Mouse (Mus musculus): Measurements from ENCODE around the gene Bace1. TPM values are rescaled to one million over a fixed set of nuclear protein-coding genes. Genes with fewer than 3 reads are reported as not detected.

Bace1 gene
- polyA plus RNA-seq, 1 experiment from 2014 or later: 20.0 TPM

DNA sequence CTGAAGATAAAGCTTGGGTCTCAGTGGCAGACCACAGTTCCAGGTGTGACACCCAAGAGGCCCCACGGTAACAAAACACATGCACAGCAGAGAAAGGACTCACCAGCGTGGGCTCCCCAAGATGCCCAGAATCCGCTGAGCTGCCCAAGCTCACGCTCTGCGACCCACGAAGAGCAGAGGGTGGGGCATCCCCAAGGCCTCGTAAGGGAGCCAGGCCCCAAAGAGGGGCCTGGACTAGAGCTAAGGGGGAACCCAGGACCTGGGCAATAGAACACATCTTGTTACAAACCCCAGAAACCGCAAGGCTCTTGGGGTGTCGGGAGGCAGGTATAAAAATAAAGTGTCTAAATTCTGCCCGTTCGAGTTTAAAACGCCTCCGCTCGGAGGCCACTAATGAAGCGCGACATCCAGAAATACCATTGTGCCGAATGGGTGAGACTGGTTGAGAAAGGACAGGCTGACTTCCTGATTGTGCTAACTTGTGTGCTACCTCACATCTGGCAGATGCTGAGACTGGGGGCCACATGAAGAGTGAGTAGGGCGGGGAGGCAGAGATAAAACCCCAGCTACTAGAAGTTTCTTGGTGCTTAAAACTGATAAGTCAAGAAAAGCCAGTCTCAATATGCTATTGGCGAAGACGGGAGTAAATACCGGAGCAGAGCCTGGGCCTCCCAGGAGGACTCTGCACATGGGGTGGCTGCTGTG lies 35.2 kb upstream of the Bace1 start:
- no peaks in the 10 kb centered on the region for H3K27me3 ChIP-seq (ENCODE audit: control insufficient read depth, insufficient read depth, low read length)
- WGBS: 83% methylated on average over 21 of the region's 21 CpGs
- no peaks in the 10 kb centered on the region for H3K9me3 ChIP-seq (replicated peaks; ENCODE audit: control insufficient read depth, low read length)
- H3K9ac ChIP-seq (ENCODE audit: low read length): no peak overlapping the region
- no peak overlapping the region for H3K27ac ChIP-seq (ENCODE audit: low read length)
- H3K4me3 ChIP-seq (ENCODE audit: low read length): no peak overlapping the region
- H3K36me3 ChIP-seq (ENCODE audit: control insufficient read depth, insufficient read depth): peaks cover 9% of the 10 kb centered on the region; the same call in 1 of the 2 replicates
- no peak overlapping the region for H3K4me2 ChIP-seq (ENCODE audit: low read depth, low read length)
- no peak for ATAC-seq (replicated peaks; ENCODE audit: extremely low read depth, insufficient read depth, low FRiP score)
- peaks cover 7% of the 10 kb centered on the region for H3K4me1 ChIP-seq (ENCODE audit: control insufficient read depth, insufficient read depth, low read length)

DNA sequence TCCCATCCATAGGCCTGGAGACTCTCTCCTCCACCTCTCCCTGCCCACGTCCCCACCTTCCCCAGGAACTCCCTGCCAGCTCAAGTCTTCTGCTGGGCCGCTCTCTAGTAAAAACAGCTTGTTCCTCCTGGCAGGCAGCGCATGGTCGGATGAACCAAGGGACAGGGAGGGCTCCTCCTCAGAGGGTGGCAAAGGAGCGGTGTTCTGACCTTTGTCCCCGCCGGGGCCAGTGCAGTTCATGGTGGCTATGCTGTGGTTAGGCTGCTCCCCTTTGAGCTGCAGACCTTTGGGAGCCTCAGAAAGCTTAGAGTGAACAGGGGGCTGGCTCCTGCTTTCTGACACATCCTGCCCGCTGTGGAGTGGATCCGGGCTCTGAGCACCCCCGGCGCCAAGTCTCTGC lies 31.5 kb upstream of the Bace1 start:
- H3K4me1 ChIP-seq (ENCODE audit: control insufficient read depth, insufficient read depth, low read length): peaks cover 2% of the 10 kb centered on the region; the same call in 1 of the 2 replicates
- no peak overlapping the region for H3K4me2 ChIP-seq (ENCODE audit: low read depth, low read length)
- H3K9me3 ChIP-seq (replicated peaks; ENCODE audit: control insufficient read depth, low read length): no peaks in the 10 kb centered on the region
- no peak overlapping the region for H3K9ac ChIP-seq (ENCODE audit: low read length)
- no peak overlapping the region for H3K27ac ChIP-seq (ENCODE audit: low read length)
- ATAC-seq (replicated peaks; ENCODE audit: extremely low read depth, insufficient read depth, low FRiP score): no peak
- no peak overlapping the region for H3K4me3 ChIP-seq (ENCODE audit: low read length)
- 92% methylated on average over 11 of the region's 11 CpGs for WGBS
- H3K27me3 ChIP-seq (ENCODE audit: control insufficient read depth, insufficient read depth, low read length): no peaks in the 10 kb centered on the region
- H3K36me3 ChIP-seq (ENCODE audit: control insufficient read depth, insufficient read depth): peaks cover 4% of the 10 kb centered on the region; the same call in 1 of the 2 replicates

DNA sequence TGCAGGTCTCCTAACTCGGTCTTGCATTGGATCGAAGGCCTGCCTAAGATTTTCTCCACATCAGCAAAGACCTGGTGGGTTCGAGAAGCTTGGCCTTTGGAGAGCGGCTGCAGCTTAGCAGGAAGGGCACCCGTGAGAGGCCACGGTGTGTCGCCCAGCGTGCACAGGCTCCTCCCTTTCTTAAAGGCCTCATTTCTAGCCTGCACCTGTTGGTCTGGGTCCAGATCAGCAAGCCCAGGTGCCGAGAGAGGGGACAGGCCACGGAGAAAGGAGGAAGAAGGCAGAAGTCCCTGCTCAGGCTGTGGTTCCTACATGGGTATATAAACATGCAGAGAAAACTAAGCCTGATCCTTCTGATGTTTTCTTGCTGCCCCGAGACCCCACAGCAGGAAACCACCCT lies 31.0 kb upstream of the Bace1 start:
- Histone ChIP-seq H3K27ac (ENCODE audit: low read length) (no peak overlapping the region), H3K36me3 (ENCODE audit: control insufficient read depth, insufficient read depth) (peaks cover 4% of the 10 kb centered on the region; the same call in 1 of the 2 replicates), H3K4me2 (ENCODE audit: low read depth, low read length) (no peak overlapping the region), H3K27me3 (ENCODE audit: control insufficient read depth, insufficient read depth, low read length) (no peaks in the 10 kb centered on the region), H3K4me1 (ENCODE audit: control insufficient read depth, insufficient read depth, low read length) (peaks cover 2% of the 10 kb centered on the region; the same call in 1 of the 2 replicates), H3K4me3 (ENCODE audit: low read length) (no peak overlapping the region), H3K9ac (ENCODE audit: low read length) (no peak overlapping the region), H3K9me3 (replicated peaks; ENCODE audit: control insufficient read depth, low read length) (no peaks in the 10 kb centered on the region)
- ATAC-seq (replicated peaks; ENCODE audit: extremely low read depth, insufficient read depth, low FRiP score): no peak
- 82% methylated on average over 11 of the region's 11 CpGs for WGBS

DNA sequence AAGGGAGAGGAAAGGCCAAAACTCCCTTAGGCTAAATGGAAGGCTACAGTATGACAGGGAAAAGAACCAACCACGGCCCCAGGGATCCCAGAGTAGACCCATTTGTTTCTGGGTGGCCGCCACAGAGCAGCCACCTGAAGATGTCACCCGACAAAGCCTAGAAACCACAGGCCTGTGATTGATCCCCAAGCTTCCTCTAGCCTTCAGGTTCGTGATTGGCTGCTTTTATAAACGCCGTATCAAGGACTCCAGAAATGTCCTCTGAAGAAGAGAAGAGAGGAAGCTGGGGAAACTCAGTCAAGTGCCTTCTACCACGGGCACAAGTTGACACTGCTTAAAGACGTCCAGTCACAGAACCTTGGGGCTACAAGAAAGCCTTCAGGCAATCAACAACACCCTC lies 30.6 kb upstream of the Bace1 start:
- Histone ChIP-seq H3K4me2 (ENCODE audit: low read depth, low read length) (no peak overlapping the region), H3K9ac (ENCODE audit: low read length) (no peak overlapping the region), H3K36me3 (ENCODE audit: control insufficient read depth, insufficient read depth) (peaks cover 4% of the 10 kb centered on the region; the same call in 1 of the 2 replicates), H3K4me1 (ENCODE audit: control insufficient read depth, insufficient read depth, low read length) (peaks cover 2% of the 10 kb centered on the region; the same call in 1 of the 2 replicates), H3K9me3 (replicated peaks; ENCODE audit: control insufficient read depth, low read length) (no peaks in the 10 kb centered on the region), H3K4me3 (ENCODE audit: low read length) (no peak overlapping the region), H3K27ac (ENCODE audit: low read length) (no peak overlapping the region), H3K27me3 (ENCODE audit: control insufficient read depth, insufficient read depth, low read length) (no peaks in the 10 kb centered on the region)
- WGBS: 80% methylated on average over 8 of the region's 8 CpGs
- ATAC-seq (replicated peaks; ENCODE audit: extremely low read depth, insufficient read depth, low FRiP score): no peak

DNA sequence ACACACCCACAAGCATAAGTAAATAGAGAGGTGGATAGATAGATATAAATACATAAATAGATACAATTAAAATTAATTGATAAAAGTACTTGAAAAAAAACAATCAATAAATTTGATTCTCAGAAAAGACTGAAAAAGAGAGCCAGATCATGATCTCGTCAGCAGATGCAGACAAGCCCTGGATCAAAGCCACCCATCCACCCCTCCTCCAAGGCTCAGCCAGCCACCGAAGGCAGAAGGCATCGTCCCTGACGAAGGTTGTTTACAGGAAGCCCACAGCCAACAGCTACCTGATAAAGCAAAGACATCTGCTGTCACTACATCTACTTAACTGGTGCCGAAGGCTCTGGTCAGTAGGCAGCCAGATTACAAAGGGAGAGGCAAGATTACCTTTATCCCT lies 26.4 kb upstream of the Bace1 start:
- no peak overlapping the region for H3K27ac ChIP-seq (ENCODE audit: low read length)
- no peak overlapping the region for H3K4me2 ChIP-seq (ENCODE audit: low read depth, low read length)
- peaks cover 4% of the 10 kb centered on the region; the same call in 1 of the 2 replicates for H3K4me1 ChIP-seq (ENCODE audit: control insufficient read depth, insufficient read depth, low read length)
- WGBS: 55% methylated on average over 5 of the region's 5 CpGs
- 0 out of 2 replicates have a peak, but pooled peaks cover 6% of the 10 kb centered on the region for H3K36me3 ChIP-seq (ENCODE audit: control insufficient read depth, insufficient read depth)
- no peak for ATAC-seq (replicated peaks; ENCODE audit: extremely low read depth, insufficient read depth, low FRiP score)
- no peak overlapping the region for H3K4me3 ChIP-seq (ENCODE audit: low read length)
- no peaks in the 10 kb centered on the region for H3K9me3 ChIP-seq (replicated peaks; ENCODE audit: control insufficient read depth, low read length)
- no peaks in the 10 kb centered on the region for H3K27me3 ChIP-seq (ENCODE audit: control insufficient read depth, insufficient read depth, low read length)
- no peak overlapping the region for H3K9ac ChIP-seq (ENCODE audit: low read length)

DNA sequence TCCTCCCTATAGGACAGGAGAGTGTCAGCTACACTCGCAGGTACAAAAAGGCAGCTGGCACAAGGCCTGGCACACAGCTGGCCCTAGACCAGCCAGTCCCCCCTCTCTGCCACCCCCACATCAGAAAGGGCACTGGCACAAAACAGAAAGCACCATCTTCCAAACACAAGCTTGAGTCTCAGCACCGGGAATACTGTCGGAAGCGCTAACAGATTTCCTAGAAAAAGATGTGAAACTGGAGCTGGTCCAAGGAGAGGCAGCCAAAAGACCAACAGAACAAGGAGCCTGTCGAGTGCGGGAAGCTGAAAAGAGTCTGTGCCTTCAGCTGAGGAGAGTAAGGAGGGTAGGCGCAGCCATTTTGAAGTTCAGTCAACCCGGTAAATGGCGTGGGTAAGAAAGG lies 23.3 kb upstream of the Bace1 start:
- no peak overlapping the region for H3K4me3 ChIP-seq (ENCODE audit: low read length)
- H3K9me3 ChIP-seq (replicated peaks; ENCODE audit: control insufficient read depth, low read length): no peaks in the 10 kb centered on the region
- no peak overlapping the region for H3K9ac ChIP-seq (ENCODE audit: low read length)
- H3K4me2 ChIP-seq (ENCODE audit: low read depth, low read length): no peak overlapping the region
- no peak for ATAC-seq (replicated peaks; ENCODE audit: extremely low read depth, insufficient read depth, low FRiP score)
- no peaks in the 10 kb centered on the region for H3K27me3 ChIP-seq (ENCODE audit: control insufficient read depth, insufficient read depth, low read length)
- H3K36me3 ChIP-seq (ENCODE audit: control insufficient read depth, insufficient read depth): peaks cover 11% of the 10 kb centered on the region; the same call in 1 of the 2 replicates
- peaks cover 11% of the 10 kb centered on the region for H3K4me1 ChIP-seq (ENCODE audit: control insufficient read depth, insufficient read depth, low read length)
- no peak overlapping the region for H3K27ac ChIP-seq (ENCODE audit: low read length)
- WGBS: 69% methylated on average over 9 of the region's 9 CpGs

DNA sequence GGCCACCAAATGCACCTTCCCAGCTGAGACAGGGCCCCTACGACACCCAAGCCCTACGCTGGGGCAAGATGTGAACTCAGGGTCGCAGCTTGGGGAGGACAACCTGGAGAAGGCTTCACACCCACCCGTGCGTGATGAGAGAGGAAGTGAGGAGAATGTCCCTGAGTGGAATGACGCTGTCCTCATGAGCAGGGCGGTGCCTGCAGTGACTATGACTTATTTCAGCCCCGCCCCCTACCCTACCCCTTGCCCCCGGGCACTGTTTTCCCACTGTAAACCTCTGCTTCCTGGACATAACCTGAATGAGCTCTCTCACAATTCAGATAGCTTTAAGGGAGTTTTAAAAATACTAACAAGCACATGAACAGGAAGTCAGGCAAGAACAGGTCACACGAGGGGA lies 22.9 kb upstream of the Bace1 start:
- no peak overlapping the region for H3K27ac ChIP-seq (ENCODE audit: low read length)
- ATAC-seq (replicated peaks; ENCODE audit: extremely low read depth, insufficient read depth, low FRiP score): no peak
- H3K36me3 ChIP-seq (ENCODE audit: control insufficient read depth, insufficient read depth): peaks cover 11% of the 10 kb centered on the region; the same call in 1 of the 2 replicates
- no peak overlapping the region for H3K4me3 ChIP-seq (ENCODE audit: low read length)
- H3K4me1 ChIP-seq (ENCODE audit: control insufficient read depth, insufficient read depth, low read length): peaks cover 11% of the 10 kb centered on the region
- WGBS: 74% methylated on average over 10 of the region's 10 CpGs
- no peaks in the 10 kb centered on the region for H3K27me3 ChIP-seq (ENCODE audit: control insufficient read depth, insufficient read depth, low read length)
- no peak overlapping the region for H3K4me2 ChIP-seq (ENCODE audit: low read depth, low read length)
- H3K9ac ChIP-seq (ENCODE audit: low read length): no peak overlapping the region
- no peaks in the 10 kb centered on the region for H3K9me3 ChIP-seq (replicated peaks; ENCODE audit: control insufficient read depth, low read length)

DNA sequence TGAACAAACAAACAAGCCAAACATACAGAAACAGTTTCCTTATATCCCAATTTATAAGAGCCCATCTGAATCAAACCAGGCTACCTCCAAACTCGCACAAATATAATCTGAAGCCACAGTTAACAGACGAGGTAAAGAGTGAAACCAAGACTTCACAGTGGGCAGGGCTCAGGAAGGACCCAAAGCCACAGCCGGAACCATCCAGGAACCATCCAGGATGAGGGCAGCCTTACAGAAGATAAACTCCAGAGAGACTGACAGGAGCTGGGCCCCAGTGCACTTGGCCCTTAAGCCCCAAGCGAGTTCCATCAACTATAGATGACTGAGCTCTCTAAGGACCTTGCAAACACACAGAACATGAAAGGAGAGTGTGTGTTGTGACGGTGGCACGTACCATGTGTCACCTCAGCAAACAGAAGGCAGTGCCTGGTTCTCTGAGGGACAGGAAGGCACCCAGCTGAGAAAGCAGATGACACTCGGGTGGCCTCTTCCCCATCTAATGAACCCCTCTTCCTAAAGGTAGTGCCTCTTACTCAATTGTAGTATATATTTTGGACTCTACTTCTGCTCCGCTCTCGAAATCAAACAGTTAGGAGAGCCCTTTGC lies 19.9 kb upstream of the Bace1 start:
- Histone ChIP-seq H3K27me3 (ENCODE audit: control insufficient read depth, insufficient read depth, low read length) (no peaks in the 10 kb centered on the region), H3K27ac (ENCODE audit: low read length) (no peak overlapping the region), H3K4me3 (ENCODE audit: low read length) (no peak overlapping the region), H3K4me1 (ENCODE audit: control insufficient read depth, insufficient read depth, low read length) (peaks cover 9% of the 10 kb centered on the region), H3K9me3 (replicated peaks; ENCODE audit: control insufficient read depth, low read length) (no peaks in the 10 kb centered on the region), H3K36me3 (ENCODE audit: control insufficient read depth, insufficient read depth) (peaks cover 14% of the 10 kb centered on the region), H3K4me2 (ENCODE audit: low read depth, low read length) (no peak overlapping the region), H3K9ac (ENCODE audit: low read length) (no peak overlapping the region)
- 73% methylated on average over 9 of the region's 9 CpGs for WGBS
- ATAC-seq (replicated peaks; ENCODE audit: extremely low read depth, insufficient read depth, low FRiP score): no peak

DNA sequence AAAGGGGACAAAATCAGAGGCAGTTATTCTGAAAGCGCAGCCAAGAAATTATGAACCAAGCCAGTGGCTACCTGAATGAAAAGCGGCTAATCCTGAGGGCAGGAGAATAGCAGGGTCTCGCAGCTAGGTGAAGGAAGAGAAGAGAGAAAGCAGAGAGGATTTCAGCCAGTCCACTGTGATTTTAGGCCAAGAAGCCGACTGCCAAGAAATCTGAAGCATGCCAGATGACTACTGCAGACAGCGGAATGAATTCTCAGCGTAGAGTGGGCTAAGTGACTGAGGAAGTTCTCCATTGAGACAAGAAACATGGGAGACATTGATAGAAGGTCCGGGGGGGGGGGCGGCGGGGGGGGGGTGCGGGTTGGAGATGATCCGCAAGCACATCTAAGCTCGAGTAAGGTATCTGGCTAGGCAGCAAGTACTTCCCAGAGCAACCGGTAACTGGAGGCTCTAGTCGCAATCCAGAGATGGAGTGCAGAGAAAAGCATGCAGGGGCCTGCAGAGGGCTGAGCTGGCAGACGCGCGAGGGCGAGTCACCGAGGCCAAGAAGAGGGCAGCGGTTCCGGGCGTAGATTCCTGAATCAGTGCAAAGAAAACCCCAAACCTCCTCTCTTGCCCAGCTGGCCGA lies 10.6 kb upstream of the Bace1 start:
- H3K27ac ChIP-seq (ENCODE audit: low read length): peak overlapping the region; percentile 58
- peaks cover 9% of the 10 kb centered on the region; the same call in 1 of the 2 replicates for H3K4me1 ChIP-seq (ENCODE audit: control insufficient read depth, insufficient read depth, low read length)
- 5% methylated on average over 23 of the region's 23 CpGs for WGBS
- peak; percentile 46; the same call in 1 of the 2 replicates for ATAC-seq (replicated peaks; ENCODE audit: extremely low read depth, insufficient read depth, low FRiP score)
- peak overlapping the region; percentile 76 for H3K4me2 ChIP-seq (ENCODE audit: low read depth, low read length)
- H3K4me3 ChIP-seq (ENCODE audit: low read length): peak overlapping the region; percentile 61
- H3K27me3 ChIP-seq (ENCODE audit: control insufficient read depth, insufficient read depth, low read length): no peaks in the 10 kb centered on the region
- peaks cover 8% of the 10 kb centered on the region for H3K9me3 ChIP-seq (replicated peaks; ENCODE audit: control insufficient read depth, low read length)
- peak overlapping the region; percentile 61 for H3K9ac ChIP-seq (ENCODE audit: low read length)
- 0 out of 2 replicates have a peak, but pooled peaks cover 3% of the 10 kb centered on the region for H3K36me3 ChIP-seq (ENCODE audit: control insufficient read depth, insufficient read depth)
